Mouse (Mus musculus) layer of hippocampus, postnatal 14 days (tissue): ENCODE data around the gene Grasp. TPM values are rescaled to one million over a fixed set of nuclear protein-coding genes. Genes with fewer than 3 reads are reported as not detected.

Experiments
- DNase-seq, 2 experiments: peaks; one replicate each; pipeline ENCODE4 v3.0.0; 2021 to 2022; ENCODE audit warnings: low spot score in 2 of 2, mixed read lengths in 1 of 2
- microRNA-seq, 2 experiments: library from miRNA; unstranded; fragments of <30 nt; microRNA quantifications; one replicate each; pipeline ENCODE4 v1.2.0; 2021
- total RNA-seq, 2 experiments: library from RNA; stranded (reverse); gene quantifications; 2 replicates each; pipeline ENCODE4 v1.2.3; 2021

Grasp gene
- total RNA-seq, 2 experiments from 2014 or later = 53.4 to 55.2 TPM

DNA sequence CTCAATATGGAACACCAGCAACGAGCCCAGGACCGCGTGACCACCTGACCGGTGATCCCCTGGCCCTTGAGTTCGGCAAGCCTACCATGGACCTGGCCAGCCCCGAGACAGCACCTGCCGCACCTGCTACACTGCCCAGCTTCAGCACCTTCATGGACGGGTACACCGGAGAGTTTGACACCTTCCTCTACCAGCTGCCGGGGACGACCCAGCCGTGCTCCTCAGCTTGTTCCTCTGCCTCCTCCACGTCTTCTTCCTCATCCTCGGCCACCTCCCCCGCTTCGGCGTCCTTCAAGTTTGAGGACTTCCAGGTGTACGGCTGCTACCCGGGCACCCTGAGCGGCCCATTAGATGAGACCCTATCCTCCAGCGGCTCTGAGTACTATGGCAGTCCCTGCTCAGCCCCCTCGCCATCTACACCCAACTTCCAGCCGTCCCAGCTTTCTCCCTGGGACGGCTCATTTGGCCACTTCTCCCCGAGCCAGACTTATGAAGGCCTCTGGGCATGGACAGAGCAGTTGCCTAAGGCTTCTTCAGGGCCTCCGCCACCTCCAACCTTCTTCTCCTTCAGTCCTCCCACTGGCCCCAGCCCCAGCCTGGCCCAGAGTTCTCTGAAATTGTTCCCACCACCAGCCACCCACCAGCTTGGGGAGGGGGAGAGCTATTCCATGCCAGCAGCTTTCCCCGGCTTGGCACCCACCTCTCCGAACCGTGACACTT lies 46.3 kb downstream of the Grasp start:
- no peak for DNase-seq

- no peak for DNase-seq
Observed at GRCm38 (mm10) chr15:101271107-101271506, 47.1 kb downstream of the Grasp start.

DNA sequence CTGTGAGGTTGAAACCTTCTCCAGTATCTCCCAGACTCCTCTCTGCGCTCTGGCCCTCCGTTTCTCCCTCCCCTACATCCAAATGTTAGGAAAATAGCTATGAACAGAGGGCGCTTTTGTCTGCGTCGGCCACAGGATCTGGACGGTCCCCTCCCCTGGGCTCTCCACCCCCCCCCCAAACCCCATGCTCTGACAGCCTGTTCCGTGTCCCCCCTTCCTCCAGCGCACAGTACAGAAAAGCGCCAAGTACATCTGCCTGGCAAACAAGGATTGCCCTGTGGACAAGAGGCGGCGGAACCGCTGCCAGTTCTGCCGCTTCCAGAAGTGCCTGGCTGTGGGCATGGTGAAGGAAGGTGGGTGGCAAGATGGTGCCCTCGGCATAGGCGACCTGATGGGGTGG lies 47.5 kb downstream of the Grasp start:
- no peak for DNase-seq

GRCm38 (mm10) chr15:101274380-101274779 lies 50.4 kb downstream of the Grasp start:
- no peak for DNase-seq

- DNase-seq = peak; percentile 45 to 73
Observed at GRCm38 (mm10) chr15:101277351-101277899, 53.4 kb downstream of the Grasp start.

GRCm38 (mm10) chr15:101278589-101278988 lies 54.6 kb downstream of the Grasp start:
- no peak for DNase-seq

GRCm38 (mm10) chr15:101279430-101279999 lies 55.5 kb downstream of the Grasp start:
- no peak for DNase-seq

Small RNA genes lying within 50 kb of the gene (microRNA-seq; reads per million reads assigned to microRNA genes)
- gene Mir6962 = 4.5 to 5.1 reads per million in 2 experiments

Other genes with a start within 250 kb of the Grasp start
- gene Gm47841, start 176.8 kb upstream of the Grasp start, total RNA-seq = not detected
- gene Fignl2, start 145.6 kb upstream of the Grasp start, total RNA-seq = 1 to 10 TPM; 1.1 to 1.2 TPM
- gene Ankrd33, start 108.4 kb upstream of the Grasp start, total RNA-seq = not detected
- 10 to 100 TPM; 11.9 to 12.0 TPM for gene Acvrl1, start 95.7 kb upstream of the Grasp start, total RNA-seq
- gene Acvr1b, start 50.1 kb upstream of the Grasp start, total RNA-seq = 10 to 100 TPM; 71.3 to 79.6 TPM
- gene Nr4a1, start 30.1 kb downstream of the Grasp start, total RNA-seq = 10 to 100 TPM; 34.5 to 54.4 TPM
- 10 to 100 TPM; 45.9 to 47.3 TPM for gene Atg101, start 60.1 kb downstream of the Grasp start, total RNA-seq
- under 1 TPM; 0.28 to 0.69 TPM for gene 6030408B16Rik, start 69.0 kb downstream of the Grasp start, total RNA-seq
- under 1 TPM in 1 of 2 experiments, not detected in 1; 0.10 TPM for gene Krt80, start 146.0 kb downstream of the Grasp start, total RNA-seq
- not detected for gene Krt7, start 186.9 kb downstream of the Grasp start, total RNA-seq
- gene Krt87, start 214.6 kb downstream of the Grasp start, total RNA-seq = under 1 TPM; 0.18 to 0.81 TPM
- gene Krt88, start 223.6 kb downstream of the Grasp start, total RNA-seq = not detected
- not detected for gene Krt81, start 239.6 kb downstream of the Grasp start, total RNA-seq
- not detected for gene Krt86, start 249.3 kb downstream of the Grasp start, total RNA-seq